Mouse (Mus musculus) stomach, embryonic 15.5 days (tissue): Measurements from ENCODE around the gene Fam222b. TPM values are rescaled to one million over a fixed set of nuclear protein-coding genes. Genes with fewer than 3 reads are reported as not detected.

Experiments
- microRNA counts: library from miRNA; unstranded; fragments of <30 nt; microRNA quantifications from one replicate; lab custom pipeline; 2016
- microRNA-seq: library from miRNA; unstranded; fragments of <30 nt; microRNA quantifications from one replicate; pipeline ENCODE4, GENCODE M21; 2016
- polyA plus RNA-seq: library from polyadenylated mRNA; unstranded; fragments of >200 nt; fragmentation: Nextera tagmentation; extraction: Ambion mirVana; gene quantifications from 2 replicates; pipeline ENCODE4 v1.2.1, GENCODE M21; 2015

Gene Fam222b
- polyA plus RNA-seq, 1 experiment from 2014 or later: 10.6 TPM

MicroRNA genes within 50 kb of the gene (microRNA counts, 519-probe panel; counts per million panel counts)
- microRNA mmu-miR-144 (lab: Ali Mortazavi, UCI) (3,592 counts per million, percentile 90 among the panel's probes with 10 or more counts), microRNA mmu-miR-451 (lab: Ali Mortazavi, UCI) (3,067 counts per million, percentile 78 among the panel's probes with 10 or more counts)

Small RNA genes within 50 kb of the gene (microRNA-seq; reads per million reads assigned to microRNA genes)
- gene Mir144: 103 reads per million, percentile 49 among the genes with 10 or more reads in this experiment
- not detected for gene Mir451a
- gene Mir451b: not detected
- gene Mir7653: not detected

Other genes starting within 250 kb of the Fam222b start
- gene Pipox, start 200.6 kb upstream of the Fam222b start, polyA plus RNA-seq: 16.4 and 23.3 TPM in 2 replicates
- 1.7 and 1.8 TPM in 2 replicates for gene Sez6, start 163.9 kb upstream of the Fam222b start, polyA plus RNA-seq
- 13.4 and 18.0 TPM in 2 replicates for gene Phf12, start 111.9 kb upstream of the Fam222b start, polyA plus RNA-seq
- 17.3 and 19.4 TPM in 2 replicates for gene Dhrs13, start 62.4 kb upstream of the Fam222b start, polyA plus RNA-seq
- gene Flot2, start 56.7 kb upstream of the Fam222b start, polyA plus RNA-seq: 54.1 and 60.5 TPM in 2 replicates
- 26.5 and 30.6 TPM in 2 replicates for gene Eral1, start 14.3 kb upstream of the Fam222b start, polyA plus RNA-seq
- gene Traf4, start 70.9 kb downstream of the Fam222b start, polyA plus RNA-seq: 57.3 and 67.4 TPM in 2 replicates
- 15.4 and 18.2 TPM in 2 replicates for gene Nek8, start 82.0 kb downstream of the Fam222b start, polyA plus RNA-seq
- 29.8 and 30.8 TPM in 2 replicates for gene Tlcd1, start 82.1 kb downstream of the Fam222b start, polyA plus RNA-seq
- 1,236 and 1,312 TPM in 2 replicates for gene Rpl23a, start 88.9 kb downstream of the Fam222b start, polyA plus RNA-seq
- 111 and 120 TPM in 2 replicates for gene Rab34, start 93.8 kb downstream of the Fam222b start, polyA plus RNA-seq
- gene Proca1, start 98.7 kb downstream of the Fam222b start, polyA plus RNA-seq: 2.9 and 3.0 TPM in 2 replicates
- 89.7 and 92.1 TPM in 2 replicates for gene Sdf2, start 151.1 kb downstream of the Fam222b start, polyA plus RNA-seq
- 22.8 and 25.7 TPM in 2 replicates for gene Supt6, start 151.3 kb downstream of the Fam222b start, polyA plus RNA-seq
- 76.7 and 82.5 TPM in 2 replicates for gene 2610507B11Rik, start 167.1 kb downstream of the Fam222b start, polyA plus RNA-seq
- gene BC030499, start 196.2 kb downstream of the Fam222b start, polyA plus RNA-seq: 0.26 and 0.37 TPM in 2 replicates
- gene Spag5, start 206.9 kb downstream of the Fam222b start, polyA plus RNA-seq: 33.3 and 34.6 TPM in 2 replicates
- 24.1 and 24.5 TPM in 2 replicates for gene Aldoc, start 228.3 kb downstream of the Fam222b start, polyA plus RNA-seq
- gene Pigs, start 233.8 kb downstream of the Fam222b start, polyA plus RNA-seq: 67.8 and 75.7 TPM in 2 replicates
- 34.1 and 34.8 TPM in 2 replicates for gene Unc119, start 248.8 kb downstream of the Fam222b start, polyA plus RNA-seq